ENCODE assay signal across 9 mouse cellular contexts in genomic region chr12:108338572-108339190, GRCm38 (mm10). TPM values are rescaled to one million over a fixed set of nuclear protein-coding genes. Genes with fewer than 3 reads are reported as not detected.
DNase-seq lines count a peak whose midpoint lies in the region; ATAC-seq and TF ChIP-seq lines count a peak whose summit lies in the region.
"Had no signal": no experiment of that assay in that cellular context is flagged by ENCODE, and none has a peak within 500 bp of the region (broad histone marks: within the 10 kb centered on the region; RNA-seq: fewer than 3 reads in every experiment).

No protein-coding gene starts in this region.

- DNase-seq in 416B (ENCODE audit: low read depth) (peak; percentile 25), NIH3T3 (ENCODE audit: low read depth) (peak; percentile 71)
- DNase-seq in embryonic facial prominence, embryonic 14.5 days (ENCODE audit: low spot score), result peak; percentile 22
- peak; percentile 41 to 58 for DNase-seq in left cerebral cortex, adult 2 months (ENCODE audit: extremely low spot score in 1 of 2, low spot score in 2 of 2)
- peak; percentile 37 for DNase-seq in retina, postnatal 7 days (ENCODE audit: low read depth, low spot score)
- DNase-seq in urinary bladder, postnatal 25 days (ENCODE audit: low spot score), result no peak

- H3K36me3 ChIP-seq in heart, embryonic 13.5 days, result no peaks in the 10 kb centered on the region
- H3K36me3 ChIP-seq in heart, embryonic 12.5 days, result no peaks in the 10 kb centered on the region
- H3K36me3 ChIP-seq in embryonic facial prominence, embryonic 14.5 days (ENCODE audit: control insufficient read depth, insufficient read depth, low read length), result no peaks in the 10 kb centered on the region
- H3K36me3 ChIP-seq: embryonic facial prominence, embryonic 13.5 days had no signal

- intact Hi-C loops in left cerebral cortex, adult 2 months (cut with DNase I), result no loop called here

- peaks cover 73% of the 10 kb centered on the region for H3K27me3 ChIP-seq in heart, embryonic 13.5 days (replicated peaks)
- H3K27me3 ChIP-seq in heart, embryonic 12.5 days (replicated peaks), result peaks cover 56% of the 10 kb centered on the region
- peaks cover 11% of the 10 kb centered on the region for H3K27me3 ChIP-seq in embryonic facial prominence, embryonic 14.5 days (replicated peaks; ENCODE audit: control insufficient read depth, insufficient read depth, low read length)

- H3K4me1 ChIP-seq in heart, embryonic 13.5 days, result peaks cover 13% of the 10 kb centered on the region
- peaks cover 12% of the 10 kb centered on the region for H3K4me1 ChIP-seq in heart, embryonic 12.5 days (replicated peaks)
- peaks cover 3% of the 10 kb centered on the region; the same call in 1 of the 2 replicates for H3K4me1 ChIP-seq in embryonic facial prominence, embryonic 14.5 days (ENCODE audit: control insufficient read depth, insufficient read depth, low read length)

- WGBS in heart, embryonic 13.5 days, result 17% methylated on average over 14 of the region's 14 CpGs
- WGBS in heart, embryonic 12.5 days, result 22% methylated on average over 14 of the region's 14 CpGs
- 16% methylated on average over 13 of the region's 14 CpGs for WGBS in embryonic facial prominence, embryonic 14.5 days

- peak overlapping the region; percentile 40; the same call in 1 of the 2 replicates for H3K9ac ChIP-seq in heart, embryonic 13.5 days
- H3K9ac ChIP-seq in heart, embryonic 12.5 days, result no peak overlapping the region
- H3K9ac ChIP-seq in embryonic facial prominence, embryonic 14.5 days (ENCODE audit: low read depth, low read length), result no peak overlapping the region
- H3K9ac ChIP-seq: embryonic facial prominence, embryonic 13.5 days had no signal

- TF ChIP-seq CTCF in left cerebral cortex, adult 2 months (IDR thresholded peaks at IDR 0.05), result peak; percentile 65

- H3K9me3 ChIP-seq in heart, embryonic 13.5 days, result no peaks in the 10 kb centered on the region
- H3K9me3 ChIP-seq in heart, embryonic 12.5 days (replicated peaks), result no peaks in the 10 kb centered on the region
- H3K9me3 ChIP-seq in embryonic facial prominence, embryonic 14.5 days (ENCODE audit: control insufficient read depth, low read length), result no peaks in the 10 kb centered on the region
- H3K9me3 ChIP-seq: embryonic facial prominence, embryonic 13.5 days had no signal

- no peak overlapping the region for H3K27ac ChIP-seq in heart, embryonic 13.5 days (replicated peaks)
- no peak overlapping the region for H3K27ac ChIP-seq in heart, embryonic 12.5 days (ENCODE audit: poor library complexity, severe bottlenecking)
- no peak overlapping the region for H3K27ac ChIP-seq in embryonic facial prominence, embryonic 14.5 days (replicated peaks; ENCODE audit: low read depth, low read length)
- H3K27ac ChIP-seq in left cerebral cortex, adult 2 months, result no peak overlapping the region
- H3K27ac ChIP-seq: embryonic facial prominence, embryonic 13.5 days had no signal

- no peak overlapping the region for H3K4me2 ChIP-seq in heart, embryonic 13.5 days
- H3K4me2 ChIP-seq in heart, embryonic 12.5 days, result no peak overlapping the region
- H3K4me2 ChIP-seq in embryonic facial prominence, embryonic 14.5 days (ENCODE audit: low read depth, low read length), result no peak overlapping the region
- H3K4me2 ChIP-seq: embryonic facial prominence, embryonic 13.5 days had no signal

- no peak overlapping the region for H3K4me3 ChIP-seq in heart, embryonic 13.5 days
- no peak overlapping the region for H3K4me3 ChIP-seq in heart, embryonic 12.5 days
- no peak overlapping the region for H3K4me3 ChIP-seq in embryonic facial prominence, embryonic 14.5 days (ENCODE audit: low read depth, low read length)
- no peak overlapping the region for H3K4me3 ChIP-seq in left cerebral cortex, adult 2 months
- H3K4me3 ChIP-seq: embryonic facial prominence, embryonic 13.5 days had no signal

- no peak for ATAC-seq in heart, embryonic 13.5 days (ENCODE audit: extremely low read depth, insufficient number of reproducible peaks, low FRiP score, low TSS enrichment)
- ATAC-seq in heart, embryonic 12.5 days (ENCODE audit: insufficient number of reproducible peaks, low FRiP score), result no peak
- no peak for ATAC-seq in embryonic facial prominence, embryonic 14.5 days (ENCODE audit: low read depth)

RNA-seq across cellular contexts. Expression of gene Cyp46a1, which starts 4.5 kb away (rescaled TPM):
- polyA plus RNA-seq in heart, embryonic 13.5 days (2015; fragmentation: Nextera tagmentation; extraction: Ambion mirVana), result 6.4 and 6.5 TPM in 2 replicates
- polyA plus RNA-seq in heart, embryonic 12.5 days (2016; fragmentation: Nextera tagmentation; extraction: Ambion mirVana), result 7.9 and 8.0 TPM in 2 replicates
- polyA plus RNA-seq in embryonic facial prominence, embryonic 14.5 days (2014; fragmentation: Nextera tagmentation; extraction: Ambion mirVana), result 5.8 and 8.5 TPM in 2 replicates
- total RNA-seq in left cerebral cortex, adult 2 months (2021), result 100 to 1,000 TPM; 270 to 290 TPM

RNA-seq across cellular contexts. Expression of gene Eml1, which starts 32.1 kb away (rescaled TPM):
- polyA plus RNA-seq in heart, embryonic 13.5 days (2015; fragmentation: Nextera tagmentation; extraction: Ambion mirVana), result 49.9 and 52.8 TPM in 2 replicates
- 49.5 and 54.6 TPM in 2 replicates for polyA plus RNA-seq in heart, embryonic 12.5 days (2016; fragmentation: Nextera tagmentation; extraction: Ambion mirVana)
- 62.3 and 62.8 TPM in 2 replicates for polyA plus RNA-seq in embryonic facial prominence, embryonic 14.5 days (2014; fragmentation: Nextera tagmentation; extraction: Ambion mirVana)
- 10 to 100 TPM; 65.7 to 68.2 TPM for total RNA-seq in left cerebral cortex, adult 2 months (2021)

RNA-seq across cellular contexts. Expression of gene Hhipl1, which starts 32.6 kb away (rescaled TPM):
- polyA plus RNA-seq in heart, embryonic 13.5 days (2015; fragmentation: Nextera tagmentation; extraction: Ambion mirVana), result 0.71 and 1.1 TPM in 2 replicates
- polyA plus RNA-seq in heart, embryonic 12.5 days (2016; fragmentation: Nextera tagmentation; extraction: Ambion mirVana), result 0.82 and 1.2 TPM in 2 replicates
- 0.58 and 0.64 TPM in 2 replicates for polyA plus RNA-seq in embryonic facial prominence, embryonic 14.5 days (2014; fragmentation: Nextera tagmentation; extraction: Ambion mirVana)
- 1 to 10 TPM; 7.1 to 7.4 TPM for total RNA-seq in left cerebral cortex, adult 2 months (2021)
